Mouse (Mus musculus) ES-Bruce4 (cell line): ENCODE data around the gene Dst.

Experiments used
- CTCF ChIP-seq: IDR thresholded peaks from one replicate; pipeline ENCODE4 v1.8.1; 2011; ENCODE audit warnings: low read depth, low read length
- EP300 ChIP-seq: IDR thresholded peaks from 2 replicates; pipeline ENCODE4 v1.6.1; 2011; ENCODE audit warnings: low read depth, low read length; ENCODE audit not compliant: insufficient read depth
- POLR2A ChIP-seq: IDR thresholded peaks from one replicate; pipeline ENCODE4 v1.8.1; 2011; ENCODE audit warnings: low read length; ENCODE audit not compliant: insufficient read depth

- TF ChIP-seq CTCF, result no peak
- TF ChIP-seq EP300, result no peak
- TF ChIP-seq POLR2A, result no peak
Observed at GRCm38 (mm10) chr1:33939828-33940227, 31.8 kb downstream of the Dst start.
